Mouse (Mus musculus) B cell, adult 2 months (primary cell): ENCODE results near the gene Rc3h2.

Source experiments
- DNase-seq, 2 experiments: peaks; one replicate each; pipeline ENCODE4 v3.0.0; 2022

Rc3h2 gene

DNA sequence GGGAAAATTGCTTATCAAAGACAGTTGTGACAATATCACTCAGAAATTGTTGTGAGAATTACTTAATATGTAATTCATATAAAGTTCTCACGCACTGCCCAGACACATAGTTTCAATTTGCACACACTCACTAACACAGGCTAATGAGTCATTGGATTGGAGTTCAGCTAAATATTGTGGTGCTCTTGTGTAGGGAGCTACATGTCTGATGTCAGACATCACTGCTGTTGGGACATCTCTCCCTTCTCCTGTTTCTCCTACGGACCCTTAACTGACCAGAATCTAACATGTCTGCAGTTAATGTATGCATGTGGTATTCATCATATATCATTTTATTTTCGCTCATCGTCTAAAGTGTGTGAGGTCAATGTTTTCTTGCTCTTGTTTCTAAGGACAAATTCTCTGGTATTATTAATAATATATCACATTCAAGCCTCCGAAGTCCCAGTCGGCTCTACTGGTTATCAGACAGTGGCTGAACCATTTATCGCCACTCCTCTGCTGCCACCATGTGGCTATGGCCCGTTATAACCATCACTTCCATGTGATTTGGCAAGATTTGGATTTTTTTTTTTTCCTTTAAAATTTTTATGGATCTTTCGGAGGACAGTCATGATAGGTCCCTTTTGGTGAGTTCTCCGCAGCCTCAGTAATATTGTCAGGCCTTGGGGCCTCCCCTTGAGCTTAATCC is 84.1 kb downstream of the Rc3h2 start:
- DNase-seq, result peak; percentile 24 to 30

DNA sequence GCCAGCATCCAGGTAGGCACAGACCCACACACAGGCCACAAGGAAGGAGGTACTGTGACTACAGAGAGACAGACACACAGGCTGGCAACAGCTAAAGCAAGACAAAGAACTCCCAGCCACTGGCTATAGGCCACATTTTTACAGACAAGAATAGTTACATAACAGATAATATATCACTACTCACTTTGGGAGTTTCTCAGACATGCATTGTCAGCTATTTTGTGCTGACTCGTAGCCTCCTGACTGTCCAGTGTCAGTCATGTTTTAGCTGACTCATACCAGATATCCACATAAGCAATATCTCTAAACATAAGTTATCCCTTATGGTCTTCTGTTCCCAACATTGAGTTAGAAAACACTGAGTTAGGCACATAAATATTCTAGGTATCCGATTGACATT is 89.4 kb downstream of the Rc3h2 start:
- DNase-seq, result no peak

DNA sequence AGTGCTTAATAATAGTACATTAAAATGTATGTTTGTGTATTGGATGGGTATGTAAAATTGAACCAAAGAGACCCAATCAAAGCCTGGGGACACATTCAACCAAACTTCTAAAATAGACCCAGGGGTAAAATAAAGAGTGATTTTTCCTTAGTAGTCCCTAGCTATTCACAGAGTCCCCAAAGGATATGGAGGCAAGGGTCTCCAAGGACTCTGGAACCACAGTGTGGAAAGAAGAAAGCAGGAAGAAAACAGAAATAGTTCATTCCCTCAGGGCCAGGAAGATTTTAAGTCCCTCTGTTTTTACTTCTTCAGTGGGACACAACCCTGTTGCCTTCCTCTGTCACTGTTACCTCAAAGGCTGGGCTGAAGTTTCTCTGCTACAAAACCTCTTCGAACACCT is 96.5 kb downstream of the Rc3h2 start, which contains the start of gene Olfr368:
Gene Olfr368 (plus strand): TSS at position 301 of the 400 bp plus-strand sequence.
- no peak for DNase-seq
